Mouse (Mus musculus): ENCODE data around the gene Defa30. TPM values are rescaled to one million over a fixed set of nuclear protein-coding genes. Genes with fewer than 3 reads are reported as not detected.
"Not testable (repeated sequence)": the region's sequence is repeated elsewhere in the genome, so short reads cannot be mapped to it uniquely, and the experiment has no call there.

Defa30 gene
- polyA plus RNA-seq (2012; rRNA removed), result not detected in 2 replicates

- DNase-seq (ENCODE audit: extremely low spot score in 1 of 2, low spot score in 1 of 2), result not testable (repeated sequence)
Measured at GRCm38 (mm10) chr8:21134342-21134741, at the start of gene Defa30. TSS of gene Defa30 (plus strand) at chr8:21134642.

- DNase-seq (ENCODE audit: extremely low spot score in 1 of 2, low spot score in 1 of 2), result peak in 1 of 2 experiments; percentile 0
Measured at GRCm38 (mm10) chr8:21093106-21093505, 41.3 kb upstream of the Defa30 start.

- DNase-seq (ENCODE audit: extremely low spot score in 1 of 2, low spot score in 1 of 2), result not testable (repeated sequence)
Measured at GRCm38 (mm10) chr8:21095950-21096349, 38.5 kb upstream of the Defa30 start, which contains the start of gene Gm14851. TSS of gene Gm14851 (minus strand) at chr8:21096050.

GRCm38 (mm10) chr8:21161977-21162376 is 27.5 kb downstream of the Defa30 start, which contains the start of gene Defa22:
TSS of gene Defa22 (plus strand) at chr8:21162277.
- DNase-seq (ENCODE audit: extremely low spot score in 1 of 2, low spot score in 1 of 2), result not testable (repeated sequence)

Other genes starting within 250 kb of the Defa30 start
- not detected in 2 replicates for gene Defb33, start 242.0 kb upstream of the Defa30 start, polyA plus RNA-seq (2012; rRNA removed)
- gene Gm15056, start 232.0 kb upstream of the Defa30 start, polyA plus RNA-seq (2012; rRNA removed), result not detected in 2 replicates
- gene Gm6040, start 212.6 kb upstream of the Defa30 start, polyA plus RNA-seq (2012; rRNA removed), result not detected in 2 replicates
- gene AY761185, start 189.9 kb upstream of the Defa30 start, polyA plus RNA-seq (2012; rRNA removed), result not detected in 2 replicates
- not detected in 2 replicates for gene Defa21, start 109.1 kb upstream of the Defa30 start, polyA plus RNA-seq (2012; rRNA removed)
- not detected in 2 replicates for gene Defa23, start 79.6 kb upstream of the Defa30 start, polyA plus RNA-seq (2012; rRNA removed)
- gene Defa35, start 69.6 kb upstream of the Defa30 start, polyA plus RNA-seq (2012; rRNA removed), result not detected in 2 replicates
- gene Defa25, start 50.2 kb upstream of the Defa30 start, polyA plus RNA-seq (2012; rRNA removed), result not detected in 2 replicates
- not detected in 2 replicates for gene Gm14851, start 38.6 kb upstream of the Defa30 start, polyA plus RNA-seq (2012; rRNA removed)
- not detected in 2 replicates for gene Defa22, start 27.6 kb downstream of the Defa30 start, polyA plus RNA-seq (2012; rRNA removed)
- not detected in 2 replicates for gene Defa31, start 57.0 kb downstream of the Defa30 start, polyA plus RNA-seq (2012; rRNA removed)
- not detected in 2 replicates for gene Gm15293, start 66.9 kb downstream of the Defa30 start, polyA plus RNA-seq (2012; rRNA removed)
- not detected in 2 replicates for gene Gm15292, start 115.1 kb downstream of the Defa30 start, polyA plus RNA-seq (2012; rRNA removed)
- gene Defa27, start 180.9 kb downstream of the Defa30 start, polyA plus RNA-seq (2012; rRNA removed), result not detected in 2 replicates
- not detected in 2 replicates for gene Defa29, start 192.4 kb downstream of the Defa30 start, polyA plus RNA-seq (2012; rRNA removed)
- not detected in 2 replicates for gene Defa2, start 243.9 kb downstream of the Defa30 start, polyA plus RNA-seq (2012; rRNA removed)

Measured in frontal cortex, adult 2 months (tissue).